Mouse (Mus musculus): ENCODE data around the gene Zfp87.

GRCm38 (mm10) chr13:67552505-67553346 lies 26.7 kb upstream of the Zfp87 start:
- no peak for TF ChIP-seq CTCF (IDR thresholded peaks at IDR 0.05; ENCODE audit: insufficient read depth, low read depth, low read length)
- TF ChIP-seq POLR2A (IDR thresholded peaks at IDR 0.05; ENCODE audit: insufficient read depth, low read depth, low read length): 0 out of 2 replicates have a peak, but pooled peaks have one; percentile 50
